8 mouse cellular contexts compared by ENCODE assay signal in genomic region chr11:107914634-107915226, GRCm38 (mm10). TPM values are rescaled to one million over a fixed set of nuclear protein-coding genes. Genes with fewer than 3 reads are reported as not detected.
DNase-seq lines count a peak whose midpoint lies in the region; ATAC-seq and TF ChIP-seq lines count a peak whose summit lies in the region.

Cacng5 (minus strand) TSS chr11:107915055.

- peak; percentile 36 for DNase-seq in kidney, postnatal 0 days (ENCODE audit: low spot score)
- DNase-seq in kidney, adult 8-10 months: no peak
- DNase-seq in forebrain, embryonic 14.5 days (ENCODE audit: low spot score): peak; percentile 62
- peak; percentile 71 for DNase-seq in left cerebral cortex, postnatal 4 days
- no peak for DNase-seq in urinary bladder, adult 2 months (ENCODE audit: low spot score)

- H3K4me2 ChIP-seq in kidney, postnatal 0 days (ENCODE audit: low read length): peak within 1 kb of the TSS; percentile 46
- peak within 1 kb of the TSS; percentile 58 for H3K4me2 ChIP-seq in forebrain, embryonic 14.5 days (ENCODE audit: low read length)
- peak within 1 kb of the TSS; percentile 71 for H3K4me2 ChIP-seq in neural tube, embryonic 15.5 days

- H3K27me3 ChIP-seq in kidney, postnatal 0 days (ENCODE audit: insufficient read depth, low read length): peaks cover 8% of the 10 kb centered on the region; the same call in 1 of the 2 replicates
- H3K27me3 ChIP-seq in forebrain, embryonic 14.5 days (replicated peaks; ENCODE audit: control insufficient read depth, insufficient read depth, low read length): 0 out of 2 replicates have a peak, but pooled peaks cover 3% of the 10 kb centered on the region
- peaks cover 18% of the 10 kb centered on the region for H3K27me3 ChIP-seq in neural tube, embryonic 15.5 days (replicated peaks)

- peak; percentile 66; the same call in 1 of the 2 replicates for ATAC-seq in kidney, postnatal 0 days (replicated peaks; ENCODE audit: low FRiP score, low read depth)
- peak; percentile 77 for ATAC-seq in forebrain, embryonic 14.5 days
- ATAC-seq in neural tube, embryonic 15.5 days (ENCODE audit: low FRiP score): peak; percentile 76
- ATAC-seq in monocyte, adult 5-6 weeks (replicated peaks; ENCODE audit: insufficient number of reproducible peaks, low FRiP score, low TSS enrichment, poor library complexity, severe bottlenecking): no peak

- no peak within 1 kb of the TSS for H3K4me3 ChIP-seq in kidney, postnatal 0 days (replicated peaks; ENCODE audit: low read depth, low read length)
- peak within 1 kb of the TSS; percentile 60 for H3K4me3 ChIP-seq in cortical plate, adult 2 months (ENCODE audit: insufficient read depth, low read length)
- peak within 1 kb of the TSS; percentile 31 for H3K4me3 ChIP-seq in forebrain, embryonic 14.5 days (ENCODE audit: low read depth, low read length)
- peak within 1 kb of the TSS; percentile 49 for H3K4me3 ChIP-seq in neural tube, embryonic 15.5 days (replicated peaks)

- no peaks in the 10 kb centered on the region for H3K36me3 ChIP-seq in kidney, postnatal 0 days (ENCODE audit: insufficient read depth, low read length)
- no peaks in the 10 kb centered on the region for H3K36me3 ChIP-seq in forebrain, embryonic 14.5 days (ENCODE audit: control insufficient read depth, insufficient read depth, low read length)
- H3K36me3 ChIP-seq in neural tube, embryonic 15.5 days: no peaks in the 10 kb centered on the region

- H3K9ac ChIP-seq in kidney, postnatal 0 days (ENCODE audit: low read depth, low read length): no peak within 1 kb of the TSS
- peak within 1 kb of the TSS; percentile 51; the same call in 1 of the 2 replicates for H3K9ac ChIP-seq in forebrain, embryonic 14.5 days (ENCODE audit: low read length)
- H3K9ac ChIP-seq in neural tube, embryonic 15.5 days (replicated peaks): peak within 1 kb of the TSS; percentile 47

- no peak for TF ChIP-seq POLR2A in cortical plate, adult 2 months (IDR thresholded peaks at IDR 0.05; ENCODE audit: extremely low read depth, insufficient read depth, low read length)

- 0 out of 2 replicates have a peak, but pooled peaks cover 2% of the 10 kb centered on the region for H3K4me1 ChIP-seq in kidney, postnatal 0 days (replicated peaks; ENCODE audit: insufficient read depth, low read length)
- H3K4me1 ChIP-seq in cortical plate, adult 2 months (ENCODE audit: control insufficient read depth, insufficient read depth, low read length): no peaks in the 10 kb centered on the region
- H3K4me1 ChIP-seq in forebrain, embryonic 14.5 days (ENCODE audit: control insufficient read depth, insufficient read depth, low read length): 0 out of 2 replicates have a peak, but pooled peaks cover 2% of the 10 kb centered on the region
- peaks cover 17% of the 10 kb centered on the region for H3K4me1 ChIP-seq in neural tube, embryonic 15.5 days

- intact Hi-C loops in left cerebral cortex, postnatal 4 days (cut with DNase I): no loop called here

- 5% methylated on average over 36 of the region's 36 CpGs for WGBS in kidney, postnatal 0 days
- 3% methylated on average over 36 of the region's 36 CpGs for WGBS in forebrain, embryonic 14.5 days
- 3% methylated on average over 34 of the region's 36 CpGs for WGBS in neural tube, embryonic 15.5 days

- H3K9me3 ChIP-seq in kidney, postnatal 0 days (replicated peaks; ENCODE audit: low read length): no peaks in the 10 kb centered on the region
- no peaks in the 10 kb centered on the region for H3K9me3 ChIP-seq in forebrain, embryonic 14.5 days (replicated peaks; ENCODE audit: control insufficient read depth, low read length)
- no peaks in the 10 kb centered on the region for H3K9me3 ChIP-seq in neural tube, embryonic 15.5 days (replicated peaks)

- TF ChIP-seq CTCF in kidney, postnatal 0 days (IDR thresholded peaks at IDR 0.05; ENCODE audit: low read depth): no peak
- no peak for TF ChIP-seq CTCF in cortical plate, adult 2 months (IDR thresholded peaks at IDR 0.05; ENCODE audit: extremely low read depth, insufficient read depth, low read length)

- no peak within 1 kb of the TSS for H3K27ac ChIP-seq in kidney, postnatal 0 days
- H3K27ac ChIP-seq in cortical plate, adult 2 months (ENCODE audit: insufficient read depth, low read length): no peak within 1 kb of the TSS
- no peak within 1 kb of the TSS for H3K27ac ChIP-seq in forebrain, embryonic 14.5 days (ENCODE audit: low read depth, low read length)
- H3K27ac ChIP-seq in neural tube, embryonic 15.5 days (replicated peaks): no peak within 1 kb of the TSS

RNA-seq across cellular contexts. Expression of gene Cacng5, which starts in this region (rescaled TPM):
- polyA plus RNA-seq in kidney, postnatal 0 days (2015; fragmentation: Nextera tagmentation; extraction: Ambion mirVana): 0.04 and 0.09 TPM in 2 replicates
- 4.0 and 4.4 TPM in 2 replicates for polyA plus RNA-seq in cortical plate, adult 2 months (2012; rRNA removed)
- polyA plus RNA-seq in forebrain, embryonic 14.5 days (2014; fragmentation: Nextera tagmentation; extraction: Ambion mirVana): 2.9 and 4.0 TPM in 2 replicates
- total RNA-seq in left cerebral cortex, postnatal 4 days (2021): 10 to 100 TPM in 1 of 2 experiments, 1 to 10 TPM in 1; 9.7 to 10.7 TPM
- 10.8 and 12.6 TPM in 2 replicates for polyA plus RNA-seq in neural tube, embryonic 15.5 days (2015; fragmentation: Nextera tagmentation; extraction: Ambion mirVana)
- 0.09 and 0.10 TPM in 2 replicates for polyA plus RNA-seq in urinary bladder, adult 2 months (2012; rRNA removed)
- total RNA-seq in monocyte, adult 5-6 weeks (2017): not detected in 3 replicates

Comparison
In these comparisons a context has a peak if more than half of its experiments do, and no peak if none do; other contexts are left out.
1. RNA of gene Cacng5 (total RNA-seq): 9.7 to 10.7 TPM in left cerebral cortex, postnatal 4 days; not detected in monocyte, adult 5-6 weeks; every median in the first group is over 10 times any median in the second.
2. Peak in DNase-seq, ATAC-seq and H3K4me2 ChIP-seq in kidney, postnatal 0 days; RNA of the gene not detected or under 1 TPM.
3. DNase-seq: peak in forebrain, embryonic 14.5 days (single experiment) and left cerebral cortex, postnatal 4 days (single experiment); none in kidney, adult 8-10 months (0 of 2) and urinary bladder, adult 2 months (single experiment).
4. Peak in every context shown above with its lines, with median percentiles within 50 percentile points of each other: H3K4me2 ChIP-seq.